Mouse (Mus musculus) left cerebral cortex, postnatal 10 days (tissue): ENCODE data around the gene Gja5. TPM values are rescaled to one million over a fixed set of nuclear protein-coding genes. Genes with fewer than 3 reads are reported as not detected.
"Not testable (repeated sequence)": the region's sequence is repeated elsewhere in the genome, so short reads cannot be mapped to it uniquely, and the experiment has no call there.

Source experiments
- DNase-seq, 2 experiments: peaks; one replicate each; pipeline ENCODE4 v3.0.0; 2021 to 2022; ENCODE audit warnings: low spot score in 2 of 2, mixed read lengths in 1 of 2; ENCODE audit errors: extremely low spot score in 1 of 2
- intact Hi-C: fragments of 180-260 bp; cut with DNase I; formaldehyde crosslinking; loops from one replicate; pipeline ENCODE4 v1.15.1; 2025
- total RNA-seq, 2 experiments: library from RNA; stranded (reverse); gene quantifications; 2 replicates each; pipeline ENCODE4 v1.2.3; 2021

Gja5 gene
- total RNA-seq, 2 experiments from 2014 or later = 2.2 to 2.8 TPM

DNA sequence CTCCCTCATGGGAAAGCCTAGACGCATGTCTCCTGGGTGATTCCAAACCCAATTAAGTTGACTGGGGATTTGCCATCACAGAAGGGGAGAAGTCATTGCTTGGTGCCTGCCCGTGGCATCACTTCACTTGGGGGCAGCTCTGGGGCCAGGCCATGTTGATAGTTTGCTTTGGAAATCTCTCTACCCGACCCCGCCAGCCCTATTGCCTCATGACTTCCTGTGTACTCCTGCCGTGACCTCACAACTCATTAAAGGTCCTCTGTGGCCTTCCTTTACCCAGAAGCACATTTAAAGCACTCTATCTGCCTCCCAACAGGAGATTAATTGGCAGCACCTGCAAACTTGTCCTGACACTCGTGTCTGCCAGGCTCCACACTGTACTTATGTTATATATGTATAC is 93.3 kb downstream of the Gja5 start:
- intact Hi-C loops = no loop called here
- no peak for DNase-seq

DNA sequence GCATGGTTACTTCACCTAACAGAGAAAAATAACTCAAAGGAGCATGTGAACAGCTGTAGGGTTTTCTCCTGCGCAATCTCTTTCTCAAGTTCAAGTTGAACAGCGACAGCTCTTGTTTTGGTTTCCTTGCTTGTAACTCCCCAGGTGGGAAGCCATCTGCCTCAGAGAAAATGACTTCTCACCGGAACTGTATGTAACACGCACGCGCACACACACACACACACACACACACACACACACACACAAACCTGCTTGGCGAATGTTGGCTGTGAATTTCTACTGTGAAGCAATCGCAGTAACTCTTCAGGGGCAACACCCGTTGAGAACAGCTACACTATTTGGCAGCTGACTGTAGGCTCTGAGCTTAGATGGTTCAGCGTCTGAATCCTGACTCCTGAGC is 98.6 kb downstream of the Gja5 start:
- intact Hi-C loops = no loop called here

DNA sequence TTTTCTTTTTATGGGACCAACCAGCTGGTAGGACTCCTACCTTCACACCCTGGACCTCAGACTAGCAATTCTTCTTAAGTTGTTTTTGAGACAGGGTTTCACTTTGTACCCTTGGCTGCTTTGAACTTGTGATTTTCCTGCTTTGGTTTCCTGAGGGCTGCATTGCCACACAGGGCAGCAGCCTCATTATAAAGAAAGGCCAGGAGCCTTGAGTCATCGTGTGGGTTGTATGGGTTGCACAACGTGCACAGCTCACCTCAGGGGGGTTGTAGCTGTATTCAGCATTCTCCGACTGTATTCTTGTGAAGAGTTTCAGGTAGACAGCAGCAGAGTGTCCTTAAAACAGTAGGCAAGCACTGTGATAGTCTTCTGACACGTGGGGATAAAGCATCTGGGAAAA is 100.0 kb downstream of the Gja5 start:
- no peak for DNase-seq
- intact Hi-C loops = no loop called here

More for the DNA sequence above, 98.6 kb downstream of the Gja5 start:
- DNase-seq = peak in 1 of 2 experiments; percentile 14

DNA sequence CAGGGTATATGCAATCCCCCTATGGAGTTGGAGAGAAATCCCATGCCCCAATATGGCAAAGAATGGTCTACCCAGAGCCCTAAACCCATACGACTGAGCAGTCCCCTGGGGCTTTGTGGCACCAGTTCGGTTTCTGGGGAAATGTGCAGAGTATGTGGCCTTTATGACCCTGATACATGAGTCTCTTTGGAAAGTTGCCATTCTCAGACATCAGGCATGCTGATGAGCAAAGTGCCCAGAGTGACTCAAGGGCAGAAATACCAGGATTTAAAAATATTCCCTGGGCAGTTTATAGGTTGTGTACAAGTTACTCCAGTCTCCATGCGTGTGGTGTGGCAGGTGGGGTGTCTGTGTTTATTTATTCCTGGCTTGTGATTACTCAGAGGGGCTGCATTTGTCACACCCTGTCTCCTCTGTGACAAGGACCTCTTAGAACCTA is 102.5 kb downstream of the Gja5 start:
- no peak for DNase-seq
- intact Hi-C loops = no loop called here

DNA sequence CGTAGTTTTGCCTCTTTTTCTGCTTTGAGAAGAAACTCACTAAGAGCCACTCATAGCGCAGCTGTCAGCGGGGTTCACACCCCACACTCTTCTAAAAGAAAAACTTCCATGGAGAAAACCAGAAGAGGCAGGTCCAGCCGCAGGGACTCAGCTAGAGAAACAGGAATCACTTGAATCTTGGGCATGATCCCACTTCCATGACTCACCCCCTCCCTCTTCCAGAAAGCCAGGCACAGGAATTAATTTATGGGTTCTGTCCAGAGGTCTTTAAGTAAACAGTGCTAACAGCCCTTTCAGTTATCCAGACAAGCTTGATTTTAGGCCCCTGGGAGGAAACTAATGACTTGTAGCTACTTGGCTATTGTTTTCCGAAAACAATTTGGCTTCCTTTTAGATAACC is 120.7 kb downstream of the Gja5 start:
- DNase-seq = no peak

DNA sequence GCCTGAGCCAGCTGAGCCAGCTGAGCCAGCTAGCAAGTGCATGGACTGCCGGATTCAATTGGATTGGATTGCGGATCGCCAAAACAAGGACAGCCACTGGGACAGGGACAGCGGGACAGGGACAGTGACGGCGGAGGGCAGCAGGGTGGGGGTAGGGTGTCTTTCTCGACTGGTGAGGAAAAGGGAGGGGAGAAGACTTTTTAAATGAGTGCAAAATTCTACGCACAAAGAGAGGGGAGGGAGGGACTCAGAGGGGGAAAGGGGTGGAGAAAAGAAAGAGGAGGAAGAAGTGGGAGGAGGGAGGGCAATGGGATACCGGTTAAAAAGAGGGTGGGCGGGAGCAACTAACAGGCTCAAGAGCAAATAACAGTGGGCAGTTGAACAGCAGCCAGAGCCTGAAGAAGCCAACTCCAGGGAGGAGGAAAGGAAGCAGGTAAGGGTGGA is 127.6 kb downstream of the Gja5 start:
- intact Hi-C loops = no loop called here
- DNase-seq = no peak

More for the DNA sequence above, 120.7 kb downstream of the Gja5 start:
- intact Hi-C loops = no loop called here

DNA sequence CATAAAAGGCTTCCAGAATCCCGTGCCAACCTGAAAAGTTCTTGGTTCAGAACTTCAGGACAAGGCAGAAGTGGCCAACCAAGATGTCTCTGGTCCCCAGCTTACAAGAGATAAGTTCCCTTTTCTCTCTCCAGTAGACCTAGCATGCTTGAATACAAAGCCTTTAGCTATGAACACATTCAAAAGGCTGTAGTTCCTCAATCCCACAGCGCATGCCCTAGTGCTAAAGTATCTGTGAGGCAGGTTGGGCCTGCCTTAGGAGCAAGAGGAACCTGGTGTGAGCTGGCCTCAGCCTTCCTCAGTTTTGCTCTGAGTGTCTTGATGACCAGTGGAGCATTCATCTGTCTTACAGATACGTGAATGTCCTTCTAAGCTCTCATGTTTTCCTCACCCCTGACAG is 131.1 kb downstream of the Gja5 start:
- intact Hi-C loops = no loop called here
- no peak for DNase-seq

DNA sequence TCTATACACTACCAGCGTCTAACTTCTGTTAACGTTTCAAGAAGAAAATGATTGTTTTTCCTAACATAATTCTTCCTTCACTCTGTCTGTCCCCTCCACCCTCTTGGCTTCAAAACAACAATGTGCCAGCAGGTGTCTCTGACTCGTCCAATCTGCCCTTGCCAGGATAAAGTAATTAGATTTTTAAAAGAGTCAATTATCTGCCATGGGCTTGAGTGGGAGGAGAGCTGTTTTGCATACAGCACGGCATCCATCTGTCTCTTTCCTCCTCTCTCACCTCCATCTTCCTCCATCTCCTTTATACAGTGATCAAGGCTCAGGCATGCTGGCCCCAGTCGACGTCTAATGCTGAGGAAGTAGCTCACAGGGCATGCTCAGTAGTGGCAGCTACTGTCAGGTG is 132.6 kb downstream of the Gja5 start:
- DNase-seq = no peak
- intact Hi-C loops = no loop called here

DNA sequence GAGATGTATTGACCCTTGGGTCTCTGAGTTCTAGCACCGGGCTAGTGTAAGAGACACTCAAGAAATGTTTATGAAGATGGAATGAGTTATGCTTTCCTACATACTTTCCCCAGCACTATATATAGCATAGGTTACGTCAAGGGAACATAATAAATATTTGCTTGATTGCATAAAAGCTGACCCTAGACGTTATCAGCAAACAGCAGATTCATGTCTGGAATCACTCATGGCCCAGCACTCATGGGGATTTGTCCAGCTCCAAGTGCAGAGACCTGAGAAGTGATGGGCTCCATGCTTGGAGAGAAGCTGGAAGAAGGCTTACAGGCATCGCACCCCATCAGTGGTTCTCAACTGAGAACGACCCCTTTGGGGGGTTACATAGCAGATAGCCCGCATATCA is 135.2 kb downstream of the Gja5 start:
- no peak for DNase-seq
- intact Hi-C loops = no loop called here

DNA sequence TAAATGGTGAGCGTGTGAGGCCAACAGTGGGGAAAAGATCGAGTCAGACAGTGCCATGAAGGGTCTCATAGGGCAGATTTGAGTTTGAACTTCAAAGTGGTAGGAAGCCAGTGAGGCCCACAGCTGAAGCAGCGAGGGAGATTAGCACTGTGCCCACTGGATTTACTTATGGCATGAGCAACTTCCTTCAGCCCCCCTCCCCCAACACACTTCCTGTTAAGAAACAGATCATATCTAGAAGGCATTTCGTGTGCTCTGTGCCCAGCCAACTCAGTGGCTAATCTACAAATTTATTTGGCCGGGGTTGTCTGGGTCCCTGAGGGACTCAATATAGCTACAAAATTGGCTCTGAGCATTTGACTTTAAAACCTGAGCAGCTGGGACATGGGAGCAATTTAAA is 139.7 kb downstream of the Gja5 start:
- no peak for DNase-seq
- intact Hi-C loops = no loop called here

DNA sequence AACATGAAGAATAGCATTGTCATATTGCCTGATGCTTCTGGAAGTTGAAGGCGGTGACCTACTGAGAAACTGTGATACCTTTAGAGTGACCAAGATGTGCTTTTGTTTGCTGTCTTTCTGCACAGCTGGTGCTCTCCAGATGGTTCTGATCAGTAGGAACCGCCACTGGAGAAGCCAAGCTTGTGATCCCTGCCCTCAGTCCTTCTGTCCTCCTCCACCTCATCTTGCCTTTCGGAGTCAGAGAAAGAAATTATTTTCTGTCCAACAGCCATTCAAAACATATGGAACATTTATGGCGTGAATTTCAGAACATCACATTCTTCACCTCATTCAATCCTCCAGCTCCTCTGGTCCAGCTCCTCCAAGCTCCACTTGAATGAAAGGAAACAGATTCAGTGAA is 143.3 kb downstream of the Gja5 start:
- intact Hi-C loops = no loop called here
- DNase-seq = no peak

DNA sequence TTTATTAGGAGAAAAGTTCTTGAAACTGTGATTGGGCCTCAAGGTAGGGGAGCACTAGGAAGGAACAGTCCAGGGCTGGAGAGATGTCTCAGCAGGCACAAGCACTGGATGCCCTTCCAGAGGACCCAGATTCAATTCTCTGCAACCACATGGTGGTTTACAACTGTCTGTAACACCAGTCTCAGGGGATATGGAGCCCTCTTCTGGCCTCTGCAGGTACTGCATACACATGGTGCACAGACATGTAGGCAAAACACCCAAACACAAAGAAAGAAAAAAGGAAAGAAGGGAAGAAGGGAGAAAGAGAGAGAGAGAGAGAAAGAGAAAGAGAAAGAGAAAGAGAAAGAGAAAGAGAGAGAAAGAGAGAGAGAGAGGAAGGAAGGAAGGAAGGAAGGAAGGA is 143.9 kb downstream of the Gja5 start:
- intact Hi-C loops = no loop called here

DNA sequence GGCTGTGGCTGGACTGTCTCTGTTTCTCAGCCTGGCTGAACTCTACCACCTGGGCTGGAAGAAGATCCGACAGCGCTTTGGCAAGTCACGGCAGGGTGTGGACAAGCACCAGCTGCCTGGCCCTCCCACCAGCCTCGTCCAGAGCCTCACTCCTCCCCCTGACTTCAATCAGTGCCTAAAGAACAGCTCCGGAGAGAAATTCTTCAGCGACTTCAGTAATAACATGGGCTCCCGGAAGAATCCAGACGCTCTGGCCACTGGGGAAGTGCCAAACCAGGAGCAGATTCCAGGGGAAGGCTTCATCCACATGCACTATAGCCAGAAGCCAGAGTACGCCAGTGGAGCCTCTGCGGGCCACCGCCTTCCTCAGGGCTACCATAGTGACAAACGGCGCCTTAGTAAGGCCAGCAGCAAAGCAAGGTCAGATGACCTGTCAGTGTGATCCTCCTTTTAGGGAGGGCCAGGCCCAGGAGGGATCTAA is 146.8 kb downstream of the Gja5 start:
- DNase-seq = peak in 1 of 2 experiments; percentile 27
- intact Hi-C loops = no loop called here

More for the DNA sequence above, 143.9 kb downstream of the Gja5 start:
- DNase-seq = no peak

DNA sequence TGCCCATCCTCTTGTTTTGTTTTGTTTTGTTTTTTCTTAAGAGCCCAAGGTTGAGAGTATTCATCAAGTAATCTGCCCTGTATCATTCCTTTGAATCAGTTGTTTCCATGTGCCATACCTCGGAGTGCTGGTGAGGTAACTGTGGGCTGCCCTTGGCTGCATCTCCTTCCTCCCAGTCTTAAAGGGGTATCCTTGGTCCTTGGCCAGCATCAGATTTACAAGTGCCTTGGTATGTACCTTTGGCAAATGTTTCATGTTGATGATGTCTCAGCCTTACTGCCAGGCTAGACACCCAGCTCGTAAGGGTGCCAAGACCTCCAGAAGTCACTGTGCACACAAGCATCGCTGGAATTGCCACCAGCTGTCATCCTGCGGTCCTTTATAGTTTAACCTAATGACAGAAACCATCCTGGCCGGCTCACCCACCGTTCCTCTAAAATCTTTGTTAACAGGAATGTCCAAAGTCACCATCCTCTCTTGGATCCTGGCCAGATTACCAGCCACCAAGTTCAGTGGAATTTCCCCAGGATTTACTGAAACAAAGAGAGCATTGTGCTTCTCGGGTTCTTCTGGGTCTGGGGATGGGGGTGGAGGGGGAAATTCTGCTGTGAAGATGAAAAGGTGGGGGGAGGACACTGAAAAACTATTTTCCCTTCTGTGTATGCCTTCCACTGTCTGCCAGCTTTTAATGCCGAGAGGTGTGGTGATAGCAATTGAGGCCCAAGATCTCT is 147.7 kb downstream of the Gja5 start:
- no peak for DNase-seq
- intact Hi-C loops = no loop called here

DNA sequence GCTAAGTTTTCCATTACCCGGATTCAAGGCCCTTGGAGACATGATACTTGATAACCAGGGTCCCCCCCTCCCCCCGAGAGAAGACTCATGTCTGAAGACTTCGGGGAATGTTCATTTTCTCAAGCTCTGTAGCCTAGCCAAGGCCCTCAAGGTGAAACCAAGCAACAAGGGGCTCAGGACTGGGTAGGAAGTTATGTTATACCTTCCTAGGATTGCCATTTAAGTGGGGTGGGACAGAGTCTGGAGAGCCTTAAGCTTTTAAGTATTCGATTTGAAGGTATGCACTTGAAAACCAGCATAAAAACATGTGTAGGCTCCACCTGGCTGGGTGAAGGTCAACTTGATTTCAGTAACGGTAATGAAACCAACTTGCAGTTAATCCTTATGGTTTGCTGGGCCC is 154.2 kb downstream of the Gja5 start:
- no peak for DNase-seq

DNA sequence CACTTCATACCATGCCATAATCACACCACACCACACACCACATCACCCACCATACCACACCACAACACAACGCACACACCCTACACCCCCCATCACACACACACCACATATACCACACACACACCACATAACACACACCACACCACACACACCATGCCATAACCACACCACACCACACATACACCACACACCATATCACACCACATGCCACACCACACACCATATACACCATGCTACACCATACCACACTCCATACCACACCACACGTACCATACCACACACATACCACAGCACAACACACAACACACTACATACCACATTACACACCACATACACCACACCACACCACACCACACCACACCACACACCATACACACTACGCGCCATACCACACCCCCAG is 155.6 kb downstream of the Gja5 start:
- intact Hi-C loops = no loop called here
- DNase-seq = no peak

More for the DNA sequence above, 154.2 kb downstream of the Gja5 start:
- intact Hi-C loops = no loop called here

DNA sequence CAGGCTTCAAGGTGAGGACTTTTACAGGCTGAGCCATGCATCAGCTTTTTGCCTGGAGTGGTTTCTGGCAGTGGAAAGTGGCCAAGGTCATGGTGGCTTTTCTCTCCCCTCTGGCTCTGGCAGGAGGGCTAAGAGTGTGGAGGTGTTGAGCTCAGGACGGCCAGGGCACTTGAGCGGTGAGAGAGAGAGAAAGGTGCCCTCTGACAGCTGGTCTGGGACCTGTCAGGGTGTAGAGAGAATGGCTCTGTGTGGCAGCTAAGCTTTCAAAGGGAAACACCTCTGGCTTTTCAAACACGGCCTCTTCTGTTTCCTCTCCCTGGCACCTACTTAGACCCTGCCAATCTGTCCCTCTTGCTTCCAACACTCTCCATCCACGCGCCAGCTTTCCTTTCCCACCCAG is 158.3 kb downstream of the Gja5 start:
- intact Hi-C loops = no loop called here
- no peak for DNase-seq

DNA sequence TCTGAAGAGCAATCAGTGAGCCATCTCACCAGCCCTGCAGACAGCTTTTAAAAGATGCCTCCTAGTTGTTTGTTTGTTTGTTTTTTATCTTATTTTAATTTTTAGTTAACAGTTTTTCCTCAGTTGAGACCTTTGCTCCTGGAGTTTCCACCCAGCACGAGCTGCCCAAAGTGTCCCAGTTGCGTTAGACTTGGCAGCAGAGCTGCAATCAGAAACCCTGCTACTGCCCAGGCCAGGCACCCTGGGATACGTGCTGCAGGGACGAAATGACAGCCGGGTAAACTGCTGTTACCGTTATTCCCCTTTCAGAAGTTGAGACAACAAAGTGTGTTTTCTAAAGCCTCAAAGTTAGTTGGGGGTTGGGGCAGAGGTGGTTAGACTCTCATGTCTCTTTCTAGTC is 159.6 kb downstream of the Gja5 start:
- no peak for DNase-seq
- intact Hi-C loops = no loop called here

DNA sequence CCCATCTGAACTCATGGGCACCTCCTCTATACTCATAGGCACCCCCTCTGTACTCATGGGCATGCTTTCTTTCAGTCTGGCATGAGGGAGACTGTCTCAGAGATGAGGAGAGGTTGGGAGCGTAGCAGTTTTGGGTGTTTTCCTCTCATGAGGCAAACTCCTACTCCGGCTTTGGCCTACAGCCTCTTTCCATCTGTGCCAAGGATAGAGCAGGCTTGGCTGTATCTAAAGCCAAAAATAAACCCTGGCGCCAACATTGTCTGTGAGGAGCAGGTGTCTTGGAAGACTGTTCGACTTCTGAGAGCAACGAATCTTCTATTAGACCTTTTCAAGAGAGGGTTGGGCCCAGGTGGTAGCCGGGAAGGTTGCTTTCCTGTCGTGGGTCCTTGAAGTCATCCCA is 165.1 kb downstream of the Gja5 start:
- intact Hi-C loops, DNase-seq: not testable (repeated sequence)

DNA sequence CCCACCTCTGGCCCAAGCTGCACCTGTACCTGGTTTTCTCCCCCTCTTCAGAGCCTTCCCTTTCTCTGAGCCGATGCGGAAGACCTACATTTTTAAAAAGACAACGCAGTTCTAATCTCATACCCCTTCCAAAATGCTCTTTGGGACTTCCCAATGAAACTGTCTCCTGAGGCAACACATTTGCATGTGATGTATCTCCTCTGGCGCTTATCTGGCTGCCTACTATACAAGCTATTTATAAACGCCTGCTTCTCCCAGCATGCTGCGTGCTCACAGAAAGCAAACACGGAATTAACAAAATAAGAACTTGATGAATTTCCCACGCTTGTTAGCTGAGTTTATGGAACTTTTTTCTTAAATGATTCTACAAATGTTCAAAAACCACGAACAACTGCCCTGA is 167.4 kb downstream of the Gja5 start:
- intact Hi-C loops = not testable (repeated sequence)

DNA sequence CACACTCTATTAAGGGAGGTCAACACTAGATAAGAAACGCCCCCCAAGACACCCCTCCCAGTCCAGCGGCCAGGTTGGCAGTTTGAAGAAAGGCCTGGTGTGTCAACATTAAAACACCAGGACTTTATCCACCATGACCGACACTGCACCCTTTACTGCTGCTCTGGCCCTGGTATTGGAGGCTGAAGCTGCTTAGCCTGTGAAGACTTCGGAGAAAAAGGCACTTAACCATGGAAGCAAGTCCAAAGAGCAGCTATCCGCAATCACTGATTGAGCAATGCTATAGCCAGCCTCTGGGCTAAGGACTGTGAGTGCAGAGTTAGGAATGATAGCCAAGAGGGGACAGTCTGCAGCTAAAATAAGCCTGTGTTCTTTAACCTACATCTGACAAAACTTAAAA is 167.9 kb downstream of the Gja5 start:
- intact Hi-C loops, DNase-seq: not testable (repeated sequence)

More for the DNA sequence above, 167.4 kb downstream of the Gja5 start:
- DNase-seq = not testable (repeated sequence)
